Mouse (Mus musculus): ENCODE data around the gene Phactr3. TPM values are rescaled to one million over a fixed set of nuclear protein-coding genes. Genes with fewer than 3 reads are reported as not detected.
A peak's percentile ranks its signal among the peaks of the same experiment; 100 is the strongest.

The Phactr3 gene
- polyA plus RNA-seq, 1 experiment from 2014 or later = 2.8 TPM

DNA sequence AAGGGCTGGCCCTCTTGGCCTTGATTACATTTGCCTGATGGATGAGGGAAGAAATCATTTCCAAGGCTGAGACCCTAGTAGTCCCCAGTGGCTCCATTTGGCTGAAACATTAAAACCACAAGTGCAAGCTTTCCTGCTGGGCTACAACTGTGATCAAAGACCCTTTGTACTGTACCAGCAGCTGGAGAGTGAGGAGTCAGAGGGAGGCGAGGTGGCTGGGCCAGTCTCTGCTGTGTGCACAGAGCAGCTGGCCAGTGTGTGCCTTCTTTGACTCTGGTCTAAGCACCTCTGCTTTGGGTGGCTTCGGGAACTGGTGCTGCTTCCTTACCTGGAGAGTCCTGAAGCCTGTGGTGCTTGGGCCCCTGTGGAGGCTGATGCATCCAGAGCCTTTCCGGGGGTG, 122.6 kb downstream of the Phactr3 start:
- 44% methylated on average over 3 of the region's 3 CpGs for WGBS
- H3K36me3 ChIP-seq = no peaks in the 10 kb centered on the region
- no peak for ATAC-seq (ENCODE audit: insufficient read depth, low FRiP score, low read depth)
- H3K9ac ChIP-seq = no peak overlapping the region
- no peaks in the 10 kb centered on the region for H3K9me3 ChIP-seq
- no peaks in the 10 kb centered on the region for H3K27me3 ChIP-seq (replicated peaks)
- no peaks in the 10 kb centered on the region for H3K4me1 ChIP-seq
- H3K4me2 ChIP-seq = no peak overlapping the region
- H3K4me3 ChIP-seq (replicated peaks) = no peak overlapping the region
- H3K27ac ChIP-seq = no peak overlapping the region

- no peak for ATAC-seq (ENCODE audit: insufficient read depth, low FRiP score, low read depth)
- WGBS = 64% methylated on average over 3 of the region's 3 CpGs
- Histone ChIP-seq H3K9ac (no peak overlapping the region), H3K9me3 (no peaks in the 10 kb centered on the region), H3K36me3 (no peaks in the 10 kb centered on the region), H3K27ac (no peak overlapping the region), H3K27me3 (replicated peaks) (no peaks in the 10 kb centered on the region), H3K4me3 (replicated peaks) (no peak overlapping the region), H3K4me1 (no peaks in the 10 kb centered on the region), H3K4me2 (no peak overlapping the region)
These were observed 124.2 kb downstream of the Phactr3 start for GRCm38 (mm10) chr2:178242996-178243395.

- Histone ChIP-seq H3K4me2 (no peak overlapping the region), H3K9ac (no peak overlapping the region), H3K27me3 (replicated peaks) (0 out of 2 replicates have a peak, but pooled peaks cover 3% of the 10 kb centered on the region), H3K36me3 (no peaks in the 10 kb centered on the region), H3K4me1 (no peaks in the 10 kb centered on the region), H3K4me3 (replicated peaks) (no peak overlapping the region), H3K27ac (no peak overlapping the region), H3K9me3 (no peaks in the 10 kb centered on the region)
- no peak for ATAC-seq (ENCODE audit: insufficient read depth, low FRiP score, low read depth)
- WGBS = 78% methylated on average over 1 of the region's 1 CpGs
These were observed 126.1 kb downstream of the Phactr3 start for GRCm38 (mm10) chr2:178244866-178245265.

DNA sequence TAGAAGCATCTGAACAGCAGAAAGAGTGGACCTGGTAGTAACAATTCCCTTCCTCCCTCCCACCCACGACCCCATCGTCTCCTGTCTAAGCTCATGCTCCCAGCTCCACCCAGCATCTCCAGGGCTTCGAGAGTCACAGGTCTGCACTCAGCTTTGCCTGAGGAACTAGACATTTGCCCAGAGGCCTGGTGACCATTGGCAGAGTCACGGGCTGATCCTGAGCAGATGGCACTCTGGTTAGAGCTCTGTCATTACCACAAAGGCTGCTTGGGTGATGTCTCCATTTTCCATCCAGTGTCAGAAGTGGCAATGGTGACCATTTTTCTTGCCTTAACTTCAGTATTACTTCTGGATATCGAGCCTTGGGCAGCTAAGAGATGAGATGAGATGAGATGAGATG, 127.1 kb downstream of the Phactr3 start:
- Histone ChIP-seq H3K9me3 (no peaks in the 10 kb centered on the region), H3K9ac (no peak overlapping the region), H3K27ac (no peak overlapping the region), H3K4me1 (no peaks in the 10 kb centered on the region), H3K27me3 (replicated peaks) (0 out of 2 replicates have a peak, but pooled peaks cover 3% of the 10 kb centered on the region), H3K4me2 (no peak overlapping the region), H3K36me3 (no peaks in the 10 kb centered on the region), H3K4me3 (replicated peaks) (no peak overlapping the region)
- no peak for ATAC-seq (ENCODE audit: insufficient read depth, low FRiP score, low read depth)
- 83% methylated on average over 5 of the region's 5 CpGs for WGBS

- Histone ChIP-seq H3K27ac (no peak overlapping the region), H3K9me3 (no peaks in the 10 kb centered on the region), H3K27me3 (replicated peaks) (0 out of 2 replicates have a peak, but pooled peaks cover 3% of the 10 kb centered on the region), H3K9ac (no peak overlapping the region), H3K4me3 (replicated peaks) (no peak overlapping the region), H3K36me3 (no peaks in the 10 kb centered on the region), H3K4me1 (no peaks in the 10 kb centered on the region), H3K4me2 (no peak overlapping the region)
- no peak for ATAC-seq (ENCODE audit: insufficient read depth, low FRiP score, low read depth)
- 46% methylated on average over 4 of the region's 4 CpGs for WGBS
These were observed 128.0 kb downstream of the Phactr3 start for GRCm38 (mm10) chr2:178246767-178247166.

DNA sequence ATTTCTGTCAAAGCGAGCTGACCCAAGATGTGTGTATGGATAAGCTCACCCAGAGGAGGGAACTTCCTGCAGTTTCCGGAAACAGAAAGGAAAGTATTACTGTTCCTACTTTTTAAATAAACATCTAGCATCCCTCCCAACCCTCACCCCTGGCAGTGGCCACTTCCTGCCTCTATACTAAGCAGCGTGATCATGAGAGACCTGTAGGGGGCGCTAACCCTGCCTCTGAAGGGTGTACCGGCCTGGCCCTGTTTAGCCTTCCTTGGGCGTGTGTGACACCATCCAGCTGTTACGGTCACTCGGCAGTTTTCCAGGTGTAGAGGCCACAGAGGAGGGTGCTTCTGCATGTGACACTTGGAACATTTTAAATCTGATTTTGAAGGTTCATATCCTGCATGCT, 128.5 kb downstream of the Phactr3 start:
- ATAC-seq (ENCODE audit: insufficient read depth, low FRiP score, low read depth) = 0 out of 2 replicates have a peak, but pooled peaks have one; percentile 32
- Histone ChIP-seq H3K36me3 (no peaks in the 10 kb centered on the region), H3K4me3 (replicated peaks) (no peak overlapping the region), H3K4me1 (no peaks in the 10 kb centered on the region), H3K27me3 (replicated peaks) (0 out of 2 replicates have a peak, but pooled peaks cover 3% of the 10 kb centered on the region), H3K9me3 (no peaks in the 10 kb centered on the region), H3K9ac (no peak overlapping the region), H3K27ac (no peak overlapping the region), H3K4me2 (no peak overlapping the region)
- 46% methylated on average over 8 of the region's 8 CpGs for WGBS

DNA sequence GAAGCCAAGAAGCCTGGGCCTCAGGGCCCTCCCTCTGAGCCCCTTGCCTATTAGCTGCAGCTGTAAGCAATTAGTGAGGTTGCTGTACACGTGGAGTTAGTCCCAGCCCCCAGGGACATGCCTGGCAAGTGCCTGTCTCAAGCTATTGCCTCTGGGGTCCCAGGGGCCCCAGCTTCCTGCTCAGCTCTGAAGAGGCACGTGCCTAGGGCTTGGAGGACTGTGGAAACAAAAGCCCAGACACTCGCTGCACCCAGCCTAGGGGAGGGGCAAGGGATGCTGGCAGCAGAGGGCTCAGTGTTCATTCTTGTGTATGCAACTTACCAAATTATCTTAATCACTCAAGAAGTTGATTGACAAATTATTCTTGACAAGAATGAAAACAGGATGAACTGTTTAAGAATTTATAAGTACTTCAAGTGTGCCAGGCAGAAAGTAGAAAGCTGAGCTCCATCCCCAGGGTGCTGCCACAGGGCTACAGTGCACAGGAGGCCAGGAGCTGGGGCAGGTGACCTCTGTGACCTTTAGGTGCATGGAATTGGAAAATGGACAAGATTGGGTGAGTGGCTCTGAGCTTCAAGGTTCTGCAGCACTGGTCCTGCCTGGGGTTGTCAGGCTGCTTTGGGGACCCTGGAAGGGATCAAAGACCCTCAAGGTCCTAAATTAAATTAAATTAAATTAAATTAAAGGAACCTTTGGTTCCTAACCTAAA, 138.5 kb downstream of the Phactr3 start:
- Histone ChIP-seq H3K9ac (no peak overlapping the region), H3K4me1 (no peaks in the 10 kb centered on the region), H3K4me3 (replicated peaks) (no peak overlapping the region), H3K36me3 (no peaks in the 10 kb centered on the region), H3K27me3 (replicated peaks) (no peaks in the 10 kb centered on the region), H3K9me3 (no peaks in the 10 kb centered on the region), H3K27ac (no peak overlapping the region), H3K4me2 (no peak overlapping the region)
- 4% methylated on average over 3 of the region's 3 CpGs for WGBS
- peak; percentile 44; the same call in 1 of the 2 replicates for ATAC-seq (ENCODE audit: insufficient read depth, low FRiP score, low read depth)

DNA sequence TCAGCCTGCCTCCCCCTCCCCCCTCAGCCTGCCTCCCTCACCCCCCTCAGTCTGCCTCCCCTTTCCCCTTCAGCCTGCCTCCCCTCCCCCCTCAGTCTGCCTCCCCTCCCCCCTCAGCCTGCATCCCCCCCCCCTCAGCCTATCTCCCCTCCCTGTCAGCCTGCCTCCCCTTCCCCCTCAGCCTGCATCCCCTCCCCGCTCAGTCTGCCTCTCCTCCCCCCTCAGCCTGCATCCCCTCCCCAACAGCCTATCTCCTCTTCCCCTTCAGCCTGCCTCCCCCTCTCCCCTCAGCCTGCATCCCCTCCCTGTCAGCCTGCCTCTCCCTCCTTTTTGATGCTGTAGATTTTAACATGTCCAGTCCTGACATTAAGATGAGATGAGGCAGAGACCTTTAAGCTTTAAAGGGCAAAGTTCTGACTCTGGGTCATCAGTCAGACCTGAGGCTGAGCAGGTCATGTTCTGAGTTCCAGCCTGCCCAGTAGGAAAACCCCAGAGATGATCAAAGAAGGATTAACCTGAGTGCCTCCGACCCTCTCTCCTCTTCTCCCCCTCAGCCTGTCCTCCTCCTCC, 139.3 kb downstream of the Phactr3 start:
- ATAC-seq (ENCODE audit: insufficient read depth, low FRiP score, low read depth) = no peak
- no peak overlapping the region for H3K4me3 ChIP-seq (replicated peaks)
- H3K9me3 ChIP-seq = no peaks in the 10 kb centered on the region
- WGBS = 8% methylated on average over 1 of the region's 2 CpGs
- H3K27me3 ChIP-seq (replicated peaks) = no peaks in the 10 kb centered on the region
- H3K36me3 ChIP-seq = no peaks in the 10 kb centered on the region
- no peak overlapping the region for H3K9ac ChIP-seq
- H3K4me1 ChIP-seq = no peaks in the 10 kb centered on the region
- H3K4me2 ChIP-seq = no peak overlapping the region
- H3K27ac ChIP-seq = no peak overlapping the region

DNA sequence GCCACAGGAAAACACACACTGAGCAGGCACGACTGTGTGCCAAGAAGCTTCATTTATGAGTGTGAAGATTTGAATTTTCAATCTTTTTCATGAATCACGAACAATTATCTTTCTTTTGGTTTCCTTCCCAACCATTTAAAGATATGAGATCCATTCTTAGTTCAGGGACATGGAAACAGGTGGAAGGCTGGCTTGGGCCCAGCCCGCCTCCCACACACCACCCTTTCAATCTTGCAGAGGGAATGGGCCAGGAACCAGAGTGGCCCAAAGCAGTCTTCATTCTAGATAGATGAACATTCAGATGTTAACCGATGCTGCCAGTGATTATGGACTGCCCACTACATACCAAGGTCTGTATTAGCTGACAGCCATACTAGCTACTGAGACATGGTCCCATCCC, 144.3 kb downstream of the Phactr3 start:
- Histone ChIP-seq H3K27ac (no peak overlapping the region), H3K9ac (no peak overlapping the region), H3K4me2 (no peak overlapping the region), H3K27me3 (replicated peaks) (no peaks in the 10 kb centered on the region), H3K9me3 (no peaks in the 10 kb centered on the region), H3K36me3 (no peaks in the 10 kb centered on the region), H3K4me3 (replicated peaks) (no peak overlapping the region), H3K4me1 (no peaks in the 10 kb centered on the region)
- 85% methylated on average over 4 of the region's 4 CpGs for WGBS
- no peak for ATAC-seq (ENCODE audit: insufficient read depth, low FRiP score, low read depth)

DNA sequence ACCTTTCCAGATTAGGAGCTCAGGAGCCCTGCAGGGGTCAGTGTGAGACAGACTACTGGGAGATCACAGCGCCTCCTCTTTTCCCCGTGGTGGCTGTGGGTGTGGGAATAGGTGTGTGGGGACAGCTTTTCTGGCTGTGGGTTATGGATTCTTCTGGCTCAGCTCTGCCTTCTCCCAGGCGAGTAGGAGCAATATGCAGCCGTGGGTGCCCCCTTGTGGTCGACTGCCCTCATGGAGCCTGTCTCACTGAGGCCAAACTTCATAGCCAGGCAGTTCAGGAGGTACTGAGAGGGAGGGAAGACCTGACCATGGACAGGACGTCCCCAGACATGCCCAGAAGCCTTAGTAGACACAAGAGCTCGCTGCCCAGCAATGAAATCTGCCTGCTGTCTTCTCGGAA, 145.6 kb downstream of the Phactr3 start:
- H3K27me3 ChIP-seq (replicated peaks) = no peaks in the 10 kb centered on the region
- H3K9me3 ChIP-seq = no peaks in the 10 kb centered on the region
- no peak overlapping the region for H3K27ac ChIP-seq
- H3K36me3 ChIP-seq = no peaks in the 10 kb centered on the region
- no peak overlapping the region for H3K4me2 ChIP-seq
- H3K4me1 ChIP-seq = no peaks in the 10 kb centered on the region
- H3K9ac ChIP-seq = no peak overlapping the region
- H3K4me3 ChIP-seq (replicated peaks) = no peak overlapping the region
- WGBS = 5% methylated on average over 8 of the region's 8 CpGs
- ATAC-seq (ENCODE audit: insufficient read depth, low FRiP score, low read depth) = no peak

DNA sequence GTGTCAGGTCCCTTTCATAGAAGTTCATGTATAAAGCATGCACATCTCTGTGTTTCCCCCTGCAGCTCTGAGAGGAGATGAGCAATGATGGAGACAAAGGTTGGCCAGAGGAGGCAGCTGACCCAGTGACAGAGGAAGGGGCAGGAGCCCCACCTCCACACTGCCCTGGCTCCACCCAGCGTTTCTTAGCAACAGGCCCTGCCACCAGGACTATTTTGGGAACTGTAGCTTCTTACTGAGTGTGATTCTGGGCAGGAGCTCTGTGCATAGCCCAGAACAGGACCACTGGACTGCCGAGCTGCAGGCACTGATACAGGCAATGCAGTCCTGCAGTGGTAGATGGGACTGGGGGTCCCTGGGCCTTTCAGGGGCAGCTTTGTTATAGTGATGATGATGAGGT, 146.7 kb downstream of the Phactr3 start:
- 23% methylated on average over 2 of the region's 2 CpGs for WGBS
- H3K4me2 ChIP-seq = no peak overlapping the region
- H3K36me3 ChIP-seq = no peaks in the 10 kb centered on the region
- no peak for ATAC-seq (ENCODE audit: insufficient read depth, low FRiP score, low read depth)
- no peaks in the 10 kb centered on the region for H3K9me3 ChIP-seq
- H3K27me3 ChIP-seq (replicated peaks) = no peaks in the 10 kb centered on the region
- no peaks in the 10 kb centered on the region for H3K4me1 ChIP-seq
- H3K27ac ChIP-seq = no peak overlapping the region
- no peak overlapping the region for H3K4me3 ChIP-seq (replicated peaks)
- no peak overlapping the region for H3K9ac ChIP-seq

- no peak for ATAC-seq (ENCODE audit: insufficient read depth, low FRiP score, low read depth)
- H3K4me1 ChIP-seq = no peaks in the 10 kb centered on the region
- H3K27me3 ChIP-seq (replicated peaks) = no peaks in the 10 kb centered on the region
- WGBS = 64% methylated on average over 2 of the region's 2 CpGs
- no peaks in the 10 kb centered on the region for H3K9me3 ChIP-seq
- no peak overlapping the region for H3K27ac ChIP-seq
- no peak overlapping the region for H3K4me3 ChIP-seq (replicated peaks)
- H3K4me2 ChIP-seq = no peak overlapping the region
- H3K9ac ChIP-seq = no peak overlapping the region
- no peaks in the 10 kb centered on the region for H3K36me3 ChIP-seq
These were observed 152.0 kb downstream of the Phactr3 start for GRCm38 (mm10) chr2:178270794-178271193.
